Mouse (Mus musculus): ENCODE results near the gene Slc35d3. TPM values are rescaled to one million over a fixed set of nuclear protein-coding genes. Genes with fewer than 3 reads are reported as not detected.

Gene Slc35d3
- polyA plus RNA-seq, 1 experiment from 2014 or later, result 0.14 TPM

DNA sequence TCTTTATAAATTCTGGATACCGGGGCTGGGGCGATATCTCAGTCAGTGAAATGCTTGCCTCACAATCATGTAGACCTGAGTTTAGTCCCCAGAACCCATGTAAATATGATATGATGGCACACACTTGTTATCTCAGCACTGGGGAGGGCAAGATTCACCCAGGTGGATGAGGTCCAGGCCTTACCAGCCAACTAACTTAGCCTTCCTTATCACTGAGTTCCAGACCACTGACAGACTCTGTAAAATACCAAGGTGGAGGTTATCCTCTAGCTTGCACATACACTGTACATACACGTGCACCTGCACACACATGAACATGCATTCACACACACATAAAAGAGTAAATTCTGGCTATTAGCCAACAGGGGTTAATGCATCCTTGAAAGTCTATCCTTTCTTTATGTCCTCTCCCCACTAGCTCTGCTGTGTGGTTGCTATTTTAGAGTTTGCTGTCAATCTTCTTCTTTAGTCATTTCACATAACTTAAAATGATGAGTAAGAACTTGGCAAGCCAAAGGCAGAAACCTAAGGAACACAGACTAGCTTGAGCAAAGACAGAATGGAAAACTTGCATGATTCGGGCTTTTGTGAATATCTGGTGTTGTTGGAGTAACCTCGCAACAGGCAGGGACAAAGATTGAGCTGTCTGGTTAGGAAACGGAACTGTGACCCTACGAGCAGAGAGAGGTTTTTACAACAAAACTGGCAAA lies 4.5 kb upstream of the Slc35d3 start:
- H3K27ac ChIP-seq, result no peak overlapping the region
- WGBS (ENCODE audit: missing documents), result 97% methylated on average over 7 of the region's 7 CpGs
- H3K36me3 ChIP-seq (ENCODE audit: inconsistent target), result no peaks in the 10 kb centered on the region
- H3K79me2 ChIP-seq (ENCODE audit: inconsistent target), result no peaks in the 10 kb centered on the region
- no peak overlapping the region for H3K4me3 ChIP-seq (ENCODE audit: inconsistent target)

- H3K79me2 ChIP-seq (ENCODE audit: inconsistent target), result no peaks in the 10 kb centered on the region
- 52% methylated on average over 2 of the region's 2 CpGs for WGBS (ENCODE audit: missing documents)
- H3K36me3 ChIP-seq (ENCODE audit: inconsistent target), result no peaks in the 10 kb centered on the region
- H3K27ac ChIP-seq, result no peak overlapping the region
- no peak overlapping the region for H3K4me3 ChIP-seq (ENCODE audit: inconsistent target)
Measured at GRCm38 (mm10) chr10:19853609-19854008, 2.4 kb upstream of the Slc35d3 start.

DNA sequence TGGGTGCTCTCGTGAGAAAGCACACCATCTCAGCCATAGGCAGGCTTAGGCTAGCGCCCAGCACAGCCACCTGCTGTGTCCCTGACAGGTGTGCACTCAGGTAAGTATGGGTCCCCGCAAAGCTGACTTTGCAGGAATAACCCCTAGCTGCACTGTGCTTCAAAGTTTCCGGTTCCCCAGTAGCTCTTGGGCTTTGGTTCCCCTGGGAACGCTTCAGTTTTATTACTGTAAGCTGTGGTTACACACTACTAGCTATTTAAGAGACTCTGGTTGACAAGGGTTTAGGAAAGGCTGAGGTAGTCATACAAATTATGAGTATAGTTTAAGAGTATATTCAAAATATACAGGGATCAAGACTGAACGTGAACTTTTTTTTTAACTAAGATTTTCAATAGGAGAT lies 1.5 kb upstream of the Slc35d3 start:
- no peaks in the 10 kb centered on the region for H3K36me3 ChIP-seq (ENCODE audit: inconsistent target)
- H3K79me2 ChIP-seq (ENCODE audit: inconsistent target), result no peaks in the 10 kb centered on the region
- 50% methylated on average over 5 of the region's 6 CpGs for WGBS (ENCODE audit: missing documents)
- no peak overlapping the region for H3K27ac ChIP-seq
- H3K4me3 ChIP-seq (ENCODE audit: inconsistent target), result no peak overlapping the region

DNA sequence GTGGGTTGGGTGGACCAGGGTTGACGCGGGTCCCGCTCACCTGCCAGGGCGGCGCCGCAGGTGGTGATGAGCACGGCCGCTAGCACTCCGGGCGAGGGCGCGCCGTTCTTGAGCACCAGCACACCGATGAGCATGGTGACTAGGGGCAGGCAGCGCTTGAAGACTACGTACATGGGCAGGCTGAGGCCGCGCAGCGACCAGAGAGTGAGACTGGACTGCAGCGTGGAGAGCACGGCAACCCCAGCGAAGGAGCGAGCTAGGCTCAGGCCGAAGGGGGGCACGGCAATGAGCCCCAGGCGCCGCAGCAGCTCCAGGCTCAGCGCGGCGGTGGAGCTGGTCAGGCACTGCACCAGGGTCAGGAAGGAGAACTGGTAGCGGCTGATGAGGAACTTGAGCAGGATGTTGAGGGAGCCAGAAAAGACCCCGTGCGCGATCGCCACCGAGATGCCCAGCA lies 688 bp downstream of the Slc35d3 start:
- no peak overlapping the region for H3K4me3 ChIP-seq (ENCODE audit: inconsistent target)
- H3K27ac ChIP-seq, result no peak overlapping the region
- WGBS (ENCODE audit: missing documents), result under 1% methylated on average over 36 of the region's 36 CpGs
- H3K79me2 ChIP-seq (ENCODE audit: inconsistent target), result no peaks in the 10 kb centered on the region
- no peaks in the 10 kb centered on the region for H3K36me3 ChIP-seq (ENCODE audit: inconsistent target)

- Histone ChIP-seq H3K4me3 (ENCODE audit: inconsistent target) (no peak overlapping the region; the same call in 1 of the 2 replicates), H3K27ac (no peak overlapping the region), H3K79me2 (ENCODE audit: inconsistent target) (no peaks in the 10 kb centered on the region), H3K36me3 (ENCODE audit: inconsistent target) (no peaks in the 10 kb centered on the region)
- 3% methylated on average over 32 of the region's 32 CpGs for WGBS (ENCODE audit: missing documents)
Measured at GRCm38 (mm10) chr10:19849771-19850365, 1.4 kb downstream of the Slc35d3 start.

DNA sequence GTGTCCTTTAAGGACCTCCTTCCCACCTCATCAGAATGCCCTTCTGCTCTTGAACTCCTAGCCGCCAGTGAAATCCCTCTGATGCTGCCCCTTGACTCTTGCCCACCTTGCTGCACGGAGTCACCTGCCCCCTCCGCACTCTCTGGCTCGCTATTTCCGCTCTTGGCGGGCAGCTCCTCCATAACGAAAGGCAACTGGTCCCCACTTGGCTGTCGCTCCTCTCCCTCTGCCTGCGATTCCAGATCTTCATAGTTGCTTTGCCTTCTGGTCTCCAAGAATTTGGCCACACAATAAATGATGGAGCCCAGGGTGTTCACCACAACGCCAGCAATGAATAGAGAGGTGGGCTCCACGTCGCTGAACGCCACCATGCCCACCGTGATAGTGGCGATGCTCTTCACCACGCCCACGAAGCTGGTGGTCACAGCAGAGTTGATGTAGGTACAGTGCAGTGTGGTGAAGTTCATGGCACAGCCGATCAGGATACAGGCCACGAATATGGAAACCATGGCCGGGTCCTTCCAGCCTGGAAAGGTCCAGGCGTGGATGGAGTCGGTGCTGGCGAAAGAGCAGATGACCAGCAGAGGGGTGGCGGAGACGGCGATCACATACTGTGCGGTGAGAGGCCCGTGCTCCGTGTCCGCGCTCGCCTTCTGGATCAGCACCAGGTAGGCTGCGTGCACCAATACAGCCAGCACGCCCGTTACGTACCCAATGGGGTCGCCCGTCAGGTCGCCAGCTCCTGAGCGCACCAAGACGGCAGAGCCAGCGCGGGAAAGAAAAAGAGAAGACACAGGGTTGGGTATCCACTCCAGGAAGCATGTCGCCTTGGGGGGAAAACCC lies 2.1 kb downstream of the Slc35d3 start:
- Histone ChIP-seq H3K4me3 (ENCODE audit: inconsistent target) (no peak overlapping the region), H3K79me2 (ENCODE audit: inconsistent target) (no peaks in the 10 kb centered on the region), H3K36me3 (ENCODE audit: inconsistent target) (no peaks in the 10 kb centered on the region), H3K27ac (no peak overlapping the region)
- 55% methylated on average over 44 of the region's 44 CpGs for WGBS (ENCODE audit: missing documents)

DNA sequence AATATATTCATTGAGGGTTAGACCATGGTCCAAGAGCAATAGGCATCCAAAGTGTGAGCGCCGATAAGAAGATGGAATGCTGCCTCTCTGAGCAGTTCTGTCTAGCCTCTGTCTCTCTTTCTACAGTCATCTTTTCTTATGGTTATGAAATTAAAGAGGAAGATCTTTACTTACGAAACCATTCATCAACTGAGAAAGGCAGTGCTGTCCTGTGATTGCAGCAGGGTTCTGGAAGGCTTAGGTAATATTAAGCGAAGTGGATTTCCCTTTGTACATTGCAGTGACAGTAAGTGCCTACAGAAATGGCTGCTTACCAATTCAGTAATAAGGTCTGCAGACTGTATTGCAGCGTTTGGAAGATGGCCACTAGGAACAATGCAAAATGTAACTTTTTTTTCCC lies 11.4 kb downstream of the Slc35d3 start:
- WGBS (ENCODE audit: missing documents), result 61% methylated on average over 5 of the region's 5 CpGs
- Histone ChIP-seq H3K4me3 (ENCODE audit: inconsistent target) (no peak overlapping the region), H3K36me3 (ENCODE audit: inconsistent target) (no peaks in the 10 kb centered on the region), H3K79me2 (ENCODE audit: inconsistent target) (no peaks in the 10 kb centered on the region), H3K27ac (no peak overlapping the region)

GRCm38 (mm10) chr10:19835887-19836710 lies 15.2 kb downstream of the Slc35d3 start:
- WGBS (ENCODE audit: missing documents), result 97% methylated on average over 8 of the region's 8 CpGs
- H3K4me3 ChIP-seq (ENCODE audit: inconsistent target), result no peak overlapping the region
- H3K79me2 ChIP-seq (ENCODE audit: inconsistent target), result no peaks in the 10 kb centered on the region

GRCm38 (mm10) chr10:19834222-19834621 lies 17.0 kb downstream of the Slc35d3 start:
- no peaks in the 10 kb centered on the region for H3K36me3 ChIP-seq (ENCODE audit: inconsistent target)
- H3K79me2 ChIP-seq (ENCODE audit: inconsistent target), result no peaks in the 10 kb centered on the region
- 90% methylated on average over 6 of the region's 6 CpGs for WGBS (ENCODE audit: missing documents)
- no peak overlapping the region for H3K27ac ChIP-seq
- H3K4me3 ChIP-seq (ENCODE audit: inconsistent target), result no peak overlapping the region

More at GRCm38 (mm10) chr10:19835887-19836710, 15.2 kb downstream of the Slc35d3 start:
- no peak overlapping the region for H3K27ac ChIP-seq
- no peaks in the 10 kb centered on the region for H3K36me3 ChIP-seq (ENCODE audit: inconsistent target)

- WGBS (ENCODE audit: missing documents), result 41% methylated on average over 5 of the region's 5 CpGs
- Histone ChIP-seq H3K79me2 (ENCODE audit: inconsistent target) (no peaks in the 10 kb centered on the region), H3K4me3 (ENCODE audit: inconsistent target) (no peak overlapping the region), H3K27ac (no peak overlapping the region), H3K36me3 (ENCODE audit: inconsistent target) (no peaks in the 10 kb centered on the region)
Measured at GRCm38 (mm10) chr10:19831072-19831849, 20.0 kb downstream of the Slc35d3 start.

- no peak overlapping the region for H3K27ac ChIP-seq
- H3K79me2 ChIP-seq (ENCODE audit: inconsistent target), result no peaks in the 10 kb centered on the region
- no peak overlapping the region for H3K4me3 ChIP-seq (ENCODE audit: inconsistent target)
- 89% methylated on average over 3 of the region's 3 CpGs for WGBS (ENCODE audit: missing documents)
- H3K36me3 ChIP-seq (ENCODE audit: inconsistent target), result no peaks in the 10 kb centered on the region
Measured at GRCm38 (mm10) chr10:19820986-19821385, 30.3 kb downstream of the Slc35d3 start.

DNA sequence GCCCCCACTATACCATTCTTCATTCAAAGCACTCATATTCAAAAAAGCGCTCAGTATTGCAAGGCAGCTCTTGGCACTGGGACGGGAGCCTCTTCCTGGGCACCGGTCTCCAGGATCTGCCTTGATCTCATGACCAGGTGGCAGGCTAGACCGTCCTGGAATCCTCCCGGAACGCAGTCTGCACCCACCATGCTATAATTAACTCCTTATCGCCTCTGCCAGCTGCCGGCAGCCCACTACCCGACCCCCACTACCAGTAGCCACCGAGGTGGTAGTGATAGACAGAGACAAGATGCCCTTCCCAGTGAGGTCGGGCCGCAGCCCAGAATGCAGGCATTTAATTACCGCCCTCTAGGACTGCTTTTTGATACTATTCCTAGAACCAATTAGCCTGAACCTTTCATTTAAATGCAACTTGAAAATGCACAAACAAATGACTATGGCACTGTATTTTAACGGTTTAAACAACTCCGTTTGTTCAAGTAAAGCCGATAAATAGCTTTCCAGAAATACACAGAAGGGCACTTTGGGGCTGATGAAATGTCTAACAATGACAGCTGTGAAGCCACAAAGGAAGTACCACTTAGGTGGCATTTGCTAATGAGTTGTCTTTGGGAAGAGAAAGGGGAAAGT lies 32.4 kb downstream of the Slc35d3 start:
- H3K36me3 ChIP-seq (ENCODE audit: inconsistent target), result no peaks in the 10 kb centered on the region
- H3K4me3 ChIP-seq (ENCODE audit: inconsistent target), result no peak overlapping the region
- H3K27ac ChIP-seq, result no peak overlapping the region
- no peaks in the 10 kb centered on the region for H3K79me2 ChIP-seq (ENCODE audit: inconsistent target)
- 73% methylated on average over 16 of the region's 16 CpGs for WGBS (ENCODE audit: missing documents)

DNA sequence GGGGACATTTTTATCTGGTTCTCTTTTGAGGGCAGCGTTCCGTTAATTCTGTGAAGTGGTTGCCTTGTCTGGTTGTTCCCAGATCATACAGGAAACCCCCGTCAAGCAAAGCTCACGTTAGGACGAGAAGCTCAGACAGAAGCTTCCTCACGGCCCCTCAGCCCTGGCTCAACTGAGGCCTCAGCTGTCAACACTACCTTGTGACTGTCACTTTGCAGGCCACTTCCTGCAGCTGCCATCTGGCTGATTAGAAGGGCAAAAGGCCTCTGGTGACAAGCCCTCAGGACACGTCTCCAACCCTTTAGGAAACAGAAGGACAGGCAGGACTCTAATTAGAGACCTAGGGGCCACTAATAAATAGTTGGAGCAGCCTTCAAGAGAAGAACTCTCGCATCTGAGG lies 35.9 kb downstream of the Slc35d3 start:
- H3K36me3 ChIP-seq (ENCODE audit: inconsistent target), result no peaks in the 10 kb centered on the region
- 25% methylated on average over 6 of the region's 8 CpGs for WGBS (ENCODE audit: missing documents)
- no peaks in the 10 kb centered on the region for H3K79me2 ChIP-seq (ENCODE audit: inconsistent target)
- no peak overlapping the region for H3K4me3 ChIP-seq (ENCODE audit: inconsistent target)
- no peak overlapping the region for H3K27ac ChIP-seq
